Mouse (Mus musculus) lung, postnatal 25 days (tissue): ENCODE results near the gene Bloc1s5.
"Not testable (repeated sequence)": the region's sequence is repeated elsewhere in the genome, so short reads cannot be mapped to it uniquely, and the experiment has no call there.

Experiments used
- DNase-seq: peaks from one replicate; pipeline ENCODE4 v3.0.0; 2022; ENCODE audit warnings: low spot score

Gene Bloc1s5

DNA sequence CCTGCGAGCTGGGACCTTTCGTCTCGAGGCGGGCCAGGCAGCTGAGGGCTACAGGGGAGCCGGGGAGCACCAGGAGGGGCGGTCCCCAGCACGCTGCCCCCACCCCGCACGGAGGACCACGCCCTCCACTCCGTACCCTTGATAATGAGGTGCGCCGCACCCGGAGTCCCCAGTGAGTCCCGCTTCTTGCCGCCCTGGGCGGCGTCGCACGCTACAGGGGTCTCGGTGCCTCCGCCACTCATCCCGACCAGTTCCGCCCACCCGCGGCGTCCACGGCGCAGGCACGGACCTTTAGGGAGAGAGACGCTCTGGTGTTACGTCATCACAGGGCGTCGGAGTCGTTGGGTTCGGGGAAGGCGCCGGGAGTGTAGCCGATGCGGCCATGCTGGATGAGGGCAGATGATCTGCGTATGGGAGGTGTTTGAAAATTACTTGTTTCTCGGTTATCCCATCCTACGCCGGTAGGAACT is at the start of gene Bloc1s5:
Gene Bloc1s5, minus strand, starts transcription at position 310 of the 470 bp plus-strand sequence.
- peak; percentile 92 for DNase-seq

DNA sequence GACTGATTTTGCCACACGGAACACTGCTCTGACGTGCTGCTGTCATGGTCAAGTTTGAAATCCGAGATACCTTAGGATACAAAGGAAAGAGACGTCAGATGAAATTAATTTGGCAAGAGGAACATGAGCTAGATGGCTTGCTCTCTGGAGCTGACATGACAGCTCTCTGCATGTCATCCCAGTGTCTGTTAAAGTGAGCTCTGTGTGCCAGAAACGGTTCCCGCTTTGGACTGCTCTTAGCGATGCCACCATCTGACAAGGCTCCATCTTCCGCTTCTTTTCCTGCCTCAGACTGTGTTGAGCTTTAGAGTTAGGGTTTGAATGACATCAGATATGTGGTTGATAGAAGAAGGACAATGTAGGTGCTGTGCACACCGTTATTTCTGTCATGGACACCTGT is 37.4 kb upstream of the Bloc1s5 start:
- DNase-seq = no peak

DNA sequence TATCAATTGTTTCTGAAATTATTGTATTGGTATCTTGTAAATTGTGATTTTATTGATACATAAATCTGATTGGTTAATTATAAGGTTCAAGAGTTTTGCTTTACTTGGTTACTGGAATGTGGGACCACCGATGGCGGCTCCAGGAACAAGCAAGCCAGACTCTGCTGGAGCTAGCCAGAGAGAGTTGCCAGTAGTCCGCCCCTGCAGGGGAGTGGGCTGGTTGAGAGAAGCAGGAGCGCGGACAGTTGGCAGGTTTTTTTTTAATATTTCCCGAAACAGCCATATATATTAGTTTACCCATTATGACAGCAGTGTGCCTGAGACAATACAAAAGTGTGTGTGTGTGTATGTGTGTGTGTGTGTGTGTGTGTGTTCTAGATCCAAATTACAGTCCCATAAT is 36.5 kb upstream of the Bloc1s5 start:
- DNase-seq = not testable (repeated sequence)

DNA sequence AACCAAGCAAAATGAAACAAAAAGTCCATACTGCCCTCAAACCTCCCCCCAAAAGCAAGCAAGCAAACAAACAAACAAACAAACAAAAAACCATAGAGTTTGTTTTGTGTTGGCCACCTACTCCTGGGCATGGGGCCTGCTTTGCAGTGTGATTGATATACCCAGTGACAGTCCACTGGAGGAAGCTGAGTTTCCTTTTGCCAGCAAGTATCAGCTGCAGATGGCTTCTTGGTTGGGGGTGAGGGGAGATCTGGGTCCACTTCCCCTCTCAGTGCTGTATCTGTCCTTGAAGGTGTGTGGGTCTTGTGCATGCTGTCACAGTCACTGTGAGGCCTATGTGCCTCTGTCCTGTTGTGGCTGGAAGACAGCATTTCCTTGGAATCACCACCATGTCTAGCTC is 35.1 kb upstream of the Bloc1s5 start:
- no peak for DNase-seq

DNA sequence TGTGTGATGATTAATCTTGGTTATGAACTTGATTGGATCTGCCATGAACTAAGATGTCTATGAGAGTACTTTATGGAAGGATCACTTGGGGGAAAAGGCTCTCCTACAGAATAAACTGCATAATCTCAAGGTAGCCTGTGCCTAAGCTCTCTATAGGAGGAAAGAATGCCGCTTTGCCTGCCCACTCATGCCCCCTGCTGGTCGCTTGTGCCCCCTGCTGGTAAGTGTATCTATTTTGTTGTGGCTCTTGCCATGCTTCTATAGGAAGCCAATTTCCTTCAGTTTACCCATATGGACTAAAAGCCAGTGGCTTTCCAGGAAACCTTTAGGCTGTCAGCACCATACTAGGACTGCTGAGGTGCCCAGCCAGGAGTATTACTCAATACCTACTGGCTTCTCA is 33.6 kb upstream of the Bloc1s5 start:
- DNase-seq = peak; percentile 29

DNA sequence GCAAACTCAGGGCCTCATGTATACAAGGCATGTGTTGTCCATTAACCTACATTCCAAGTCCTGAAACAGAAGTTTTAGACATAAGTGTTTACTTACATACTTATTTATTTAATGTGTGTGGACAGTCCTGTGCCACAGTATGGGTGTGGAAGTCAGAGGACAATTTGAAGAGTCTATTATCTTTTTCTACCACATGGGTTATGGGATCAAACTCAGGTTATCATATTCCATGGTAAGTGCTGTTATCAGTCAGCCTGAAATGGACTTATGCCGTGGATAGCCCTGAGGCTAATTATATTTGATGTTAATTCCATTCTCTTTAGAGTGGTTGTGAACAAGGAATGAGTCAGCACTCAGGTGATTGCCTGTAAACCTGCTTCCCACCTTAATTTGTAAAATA is 29.8 kb upstream of the Bloc1s5 start:
- DNase-seq = no peak

DNA sequence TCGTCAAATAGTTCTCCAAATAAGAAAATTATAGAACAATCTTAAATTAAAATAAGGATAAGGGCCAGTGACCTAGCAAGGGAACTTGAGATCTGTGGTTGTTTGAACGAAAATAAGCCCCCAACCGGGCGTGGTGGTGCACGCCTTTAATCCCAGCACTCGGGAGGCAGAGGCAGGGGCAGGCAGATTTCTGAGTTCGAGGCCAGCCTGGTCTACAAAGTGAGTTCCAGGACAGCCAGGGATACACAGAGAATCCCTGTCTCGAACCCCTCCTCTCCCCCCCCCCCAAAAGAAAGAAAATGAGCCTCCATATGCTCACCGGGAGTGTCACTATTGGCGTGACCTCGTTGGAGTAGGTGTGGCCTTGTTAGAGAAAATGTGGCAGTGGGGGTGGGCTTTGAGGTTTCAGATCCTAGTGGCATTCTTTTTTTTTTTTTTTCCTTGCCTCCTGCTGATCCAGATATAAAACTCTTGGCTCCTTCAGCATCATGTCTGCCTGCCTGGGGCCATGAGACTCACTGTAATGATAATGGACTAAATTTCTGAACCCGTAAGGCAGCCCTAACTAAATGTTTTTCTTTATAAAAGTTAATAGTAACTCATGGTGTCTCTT is 24.7 kb upstream of the Bloc1s5 start:
- no peak for DNase-seq

DNA sequence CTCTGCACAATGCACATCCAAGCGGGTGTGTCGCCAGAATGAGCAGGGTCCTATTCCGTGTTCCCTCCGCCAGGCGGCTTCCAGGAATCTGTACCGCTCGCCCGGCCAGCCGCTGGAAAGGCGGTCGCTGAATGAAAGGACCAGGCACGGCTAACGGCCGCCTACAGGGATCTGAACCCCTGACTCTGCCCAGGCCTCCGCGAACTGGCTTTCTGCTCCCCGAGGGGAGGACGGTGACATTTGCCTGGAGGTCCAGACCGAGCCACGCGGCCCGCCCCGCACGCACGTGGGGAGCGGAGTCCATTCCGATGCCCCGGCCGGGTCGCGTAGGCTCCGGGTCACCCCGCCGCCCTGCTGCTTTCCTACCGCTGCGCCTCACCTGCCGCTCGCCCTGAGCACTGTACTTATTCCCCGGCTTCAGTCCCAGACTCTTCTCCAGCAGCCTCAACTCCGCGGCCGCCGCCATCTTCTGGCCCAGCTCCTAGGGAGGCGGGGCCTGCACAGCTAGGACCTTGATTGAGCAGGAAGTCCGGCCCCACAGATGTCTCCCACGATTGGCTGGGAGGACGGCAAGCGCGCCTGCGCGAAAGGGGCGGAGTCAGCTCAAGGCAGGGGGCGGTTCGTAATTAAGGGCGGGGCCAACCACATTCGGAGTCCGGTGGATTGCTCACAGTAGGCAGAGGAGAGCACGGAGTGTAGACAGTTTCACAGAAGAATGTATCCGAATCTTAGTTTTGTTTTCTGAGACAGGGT is 23.8 kb upstream of the Bloc1s5 start, which contains the start of gene Eef1e1:
Gene Eef1e1, minus strand, starts transcription at position 531 of the 753 bp plus-strand sequence.
- peak; percentile 97 for DNase-seq

DNA sequence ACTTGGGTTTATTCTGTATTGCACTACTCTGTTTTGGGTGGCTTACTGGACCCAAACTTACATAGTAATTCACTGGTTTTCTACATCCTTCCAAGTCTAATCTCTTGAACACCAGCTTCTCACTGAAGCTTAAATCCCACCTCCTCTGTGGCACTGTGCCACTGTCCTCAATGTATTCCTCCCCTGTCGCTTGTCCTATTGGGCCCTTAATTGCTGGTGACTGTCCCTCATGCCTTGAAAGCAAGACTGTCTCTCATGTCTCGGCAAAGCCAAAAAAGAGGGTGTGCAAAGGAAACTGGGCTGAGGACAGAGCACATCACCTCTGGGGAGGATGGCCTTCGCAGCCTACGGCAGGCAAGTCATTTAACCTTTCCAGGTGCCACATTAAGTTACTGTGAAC is 23.0 kb upstream of the Bloc1s5 start:
- no peak for DNase-seq

DNA sequence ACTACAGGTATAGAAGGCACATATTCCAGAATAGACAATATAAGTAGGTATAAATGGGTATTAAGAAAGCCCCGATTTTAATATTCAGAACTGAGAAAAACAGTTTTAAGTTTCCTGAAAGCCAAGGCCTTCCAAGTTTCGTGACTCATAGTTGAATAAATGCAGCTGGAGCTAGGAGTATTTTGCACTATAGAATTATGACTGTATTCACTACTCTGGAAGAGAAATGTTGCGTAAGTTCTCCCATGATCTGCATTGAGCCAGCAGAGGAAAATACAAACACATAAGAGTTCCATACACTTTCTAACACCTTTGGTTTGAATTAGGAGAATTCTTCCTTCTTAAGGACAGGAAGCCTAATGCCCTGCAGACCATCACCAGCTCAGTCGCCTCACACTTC is 15.4 kb upstream of the Bloc1s5 start:
- DNase-seq = no peak

DNA sequence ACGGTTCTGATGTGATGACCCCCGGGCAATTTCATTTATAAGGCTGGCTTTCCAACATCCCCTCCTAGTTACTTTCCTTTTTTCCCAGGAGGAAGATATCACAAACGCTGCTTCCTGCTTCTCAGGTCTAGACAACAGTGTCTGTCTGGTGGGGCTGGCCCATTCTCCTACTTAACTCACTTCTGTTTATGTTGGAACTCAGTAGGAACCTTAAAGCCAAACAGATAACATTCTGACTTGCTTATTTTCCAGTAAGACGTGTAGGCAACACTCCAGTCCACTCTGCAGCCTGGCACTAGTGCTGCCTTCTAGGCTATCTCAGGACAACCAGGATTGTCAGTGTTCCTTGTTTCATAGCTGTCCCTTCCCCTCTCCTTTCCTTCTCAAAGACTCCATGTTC is 14.2 kb upstream of the Bloc1s5 start:
- DNase-seq = peak; percentile 48

DNA sequence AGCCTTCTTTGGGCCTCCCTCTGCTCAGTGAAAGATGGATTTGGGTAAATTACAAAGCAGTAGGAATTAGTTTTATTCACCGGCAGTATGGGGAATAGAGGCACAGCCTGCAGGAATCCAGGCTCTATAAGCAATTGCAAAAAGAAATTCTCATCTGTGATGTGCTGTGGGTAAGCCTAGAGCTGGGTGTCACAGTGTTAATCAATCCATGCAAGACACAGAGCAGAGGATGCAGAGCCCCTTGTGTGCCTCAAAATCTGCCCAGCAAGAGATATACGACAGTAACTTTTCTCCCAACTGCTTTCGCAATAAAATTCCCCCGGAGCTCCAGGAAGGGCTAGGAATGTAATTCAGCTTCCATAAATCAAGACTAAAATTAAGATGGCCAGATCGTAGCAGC is 6.5 kb upstream of the Bloc1s5 start:
- DNase-seq = no peak

DNA sequence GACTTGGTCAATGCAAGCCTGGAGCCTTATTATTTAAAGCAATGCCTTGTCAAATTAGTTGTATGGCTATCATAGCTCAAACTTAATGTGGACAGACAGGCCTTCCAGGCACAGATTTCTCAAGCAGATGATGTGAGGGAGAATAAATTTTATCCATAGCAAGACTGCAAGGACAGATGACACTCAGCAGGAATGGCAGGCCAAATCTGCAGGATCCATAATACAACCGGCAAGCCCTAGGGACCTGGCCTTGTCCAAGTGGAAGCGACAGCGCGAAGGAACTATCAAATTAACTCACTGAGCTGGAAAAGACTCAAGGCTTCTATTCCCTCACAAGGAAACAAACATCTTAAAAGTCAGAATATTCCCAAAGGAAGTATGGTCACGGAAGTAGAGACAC is 6.1 kb upstream of the Bloc1s5 start:
- no peak for DNase-seq

DNA sequence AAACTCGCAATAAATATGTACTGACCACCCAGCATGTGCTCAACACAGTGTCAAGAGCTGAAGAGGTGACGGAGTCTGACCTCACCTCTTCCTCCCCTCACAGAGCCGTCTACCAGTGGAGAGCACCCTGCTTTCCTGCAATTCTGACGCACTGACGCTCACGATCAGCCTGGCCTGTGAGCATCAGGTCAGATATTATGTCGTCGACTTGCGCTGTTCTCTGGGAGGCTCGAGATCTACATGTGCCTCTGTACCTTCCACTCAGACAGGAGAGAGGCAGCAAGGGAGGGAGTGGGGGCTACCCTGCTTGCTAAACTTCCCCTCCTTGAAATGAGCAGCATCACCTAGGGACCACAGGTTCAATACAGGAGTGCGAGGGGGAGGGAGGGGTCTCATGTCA is 3.8 kb upstream of the Bloc1s5 start:
- no peak for DNase-seq

DNA sequence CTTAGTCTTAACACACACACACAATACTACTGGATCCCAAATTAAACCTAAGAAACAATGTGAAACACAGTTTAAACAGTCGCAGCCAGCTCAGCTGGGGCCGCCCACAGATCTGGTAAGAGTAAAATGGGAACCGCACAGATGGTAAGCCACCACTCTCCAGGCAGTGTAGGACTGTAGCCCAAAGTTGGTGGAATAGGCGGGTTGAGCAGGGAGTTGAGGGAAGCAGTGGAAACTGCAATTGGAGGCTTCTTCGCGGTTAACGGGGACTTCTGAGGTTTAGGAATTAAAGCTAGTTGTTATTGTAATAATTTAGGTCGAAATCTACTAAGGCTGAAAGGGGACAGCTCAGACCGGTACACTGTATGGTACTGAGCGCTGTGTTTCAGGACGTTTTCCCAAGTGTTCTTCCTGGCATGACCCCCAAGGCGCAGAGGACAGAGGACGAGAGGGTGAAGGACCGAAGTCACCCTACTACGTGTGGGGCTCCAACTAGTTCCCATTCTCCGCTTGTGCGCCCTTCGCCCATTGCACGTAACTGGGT is 581 bp downstream of the Bloc1s5 start:
- DNase-seq = no peak

DNA sequence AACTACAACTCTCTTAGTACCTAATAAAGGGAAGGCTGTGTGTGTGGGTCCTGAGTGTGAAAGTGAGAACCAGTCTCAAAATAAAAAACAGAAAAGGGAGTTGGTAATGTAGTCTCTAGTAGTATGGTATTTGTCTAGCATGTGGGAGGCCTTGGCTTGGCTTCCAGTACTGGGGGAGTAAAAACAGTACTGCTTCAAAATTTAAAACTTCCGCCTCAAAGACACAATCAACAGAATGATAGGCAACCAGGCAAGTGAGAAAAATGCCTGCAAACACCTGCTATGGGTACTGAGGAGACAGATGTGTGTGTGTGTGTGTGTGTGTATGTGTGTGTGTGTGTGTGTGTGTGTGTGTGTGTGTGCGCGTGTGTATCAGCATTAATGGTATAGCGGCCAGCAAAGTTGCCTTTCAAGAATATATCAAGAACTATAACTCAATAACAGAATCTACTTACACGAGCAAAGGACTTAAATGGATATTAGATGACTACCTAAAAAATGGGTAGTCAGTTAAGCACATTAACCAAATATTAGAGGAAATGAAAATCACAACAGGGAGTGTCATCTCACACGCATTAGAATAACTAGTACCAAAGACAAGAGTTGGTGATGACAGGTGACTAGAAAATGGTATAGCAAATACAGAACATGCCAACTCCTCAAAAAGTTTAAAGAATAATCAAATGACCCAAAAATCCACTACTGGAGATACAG is 1.5 kb downstream of the Bloc1s5 start:
- DNase-seq = no peak

DNA sequence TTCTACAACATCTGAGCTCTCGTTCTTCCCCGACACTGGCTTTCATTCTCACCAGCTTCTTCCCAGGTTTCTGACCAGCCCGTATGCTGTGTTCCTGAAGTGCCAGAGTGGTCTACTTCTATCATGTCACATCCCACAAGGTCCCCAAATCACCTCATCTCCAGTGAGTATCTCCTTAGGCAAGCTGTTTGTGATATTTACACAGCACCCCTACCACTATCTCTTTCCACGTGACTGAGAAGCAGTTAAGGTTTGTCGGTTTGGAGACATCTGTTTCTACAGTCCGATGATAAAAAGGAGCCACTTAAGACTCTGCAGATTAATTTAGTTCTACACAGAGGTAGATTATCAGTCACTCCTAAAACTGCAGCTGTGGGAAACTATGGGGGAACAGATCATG is 2.4 kb downstream of the Bloc1s5 start:
- DNase-seq = no peak

DNA sequence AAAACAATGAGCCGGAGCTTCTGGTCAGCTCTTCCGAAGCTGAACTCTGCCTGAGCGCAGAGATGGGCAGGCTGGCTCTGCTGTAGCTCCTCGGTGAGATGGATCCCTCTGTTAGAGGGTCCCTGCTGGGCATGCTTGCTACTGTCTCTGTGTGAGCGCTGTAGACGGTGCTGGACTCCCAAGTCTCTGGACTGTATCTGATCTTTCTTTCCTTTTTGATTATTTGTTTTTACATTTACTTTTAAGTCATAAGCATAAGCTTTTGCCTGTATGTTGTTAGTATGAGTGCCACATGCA is 8.7 kb downstream of the Bloc1s5 start:
- DNase-seq = no peak

DNA sequence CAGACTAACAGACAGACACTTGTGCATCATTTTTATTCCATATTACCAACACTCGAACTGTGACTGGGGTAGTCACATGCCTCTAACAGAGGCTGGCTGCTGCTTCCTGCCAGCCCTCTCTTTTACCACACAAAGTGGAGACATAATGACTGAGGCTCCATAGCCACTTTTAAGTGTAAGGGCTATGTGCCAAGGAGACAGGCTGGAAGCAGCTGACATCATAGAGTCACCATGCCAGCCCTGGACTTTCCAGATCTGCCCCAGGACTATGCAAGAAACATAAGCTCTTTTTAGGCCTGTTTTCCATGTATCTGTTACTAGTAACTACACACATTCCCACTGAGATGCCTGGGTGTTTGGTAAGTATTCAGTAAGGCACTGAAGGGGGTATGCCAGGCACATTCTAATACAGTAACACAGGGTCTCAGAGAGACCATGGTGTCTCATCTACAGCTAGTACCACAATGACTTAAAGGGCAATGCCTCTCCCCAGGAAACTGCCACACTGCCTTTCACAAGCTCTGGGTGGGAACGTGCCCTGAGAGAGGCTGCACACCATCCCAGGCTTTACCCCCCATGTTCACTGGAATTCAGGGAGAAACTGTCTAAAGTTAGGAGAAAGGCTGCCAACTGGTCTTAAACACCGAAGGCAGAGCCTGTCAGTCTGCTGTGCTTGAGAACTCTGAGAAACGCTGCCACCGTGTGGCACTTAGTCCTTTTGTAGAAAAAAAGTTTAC is 9.2 kb downstream of the Bloc1s5 start:
- peak; percentile 36 for DNase-seq

DNA sequence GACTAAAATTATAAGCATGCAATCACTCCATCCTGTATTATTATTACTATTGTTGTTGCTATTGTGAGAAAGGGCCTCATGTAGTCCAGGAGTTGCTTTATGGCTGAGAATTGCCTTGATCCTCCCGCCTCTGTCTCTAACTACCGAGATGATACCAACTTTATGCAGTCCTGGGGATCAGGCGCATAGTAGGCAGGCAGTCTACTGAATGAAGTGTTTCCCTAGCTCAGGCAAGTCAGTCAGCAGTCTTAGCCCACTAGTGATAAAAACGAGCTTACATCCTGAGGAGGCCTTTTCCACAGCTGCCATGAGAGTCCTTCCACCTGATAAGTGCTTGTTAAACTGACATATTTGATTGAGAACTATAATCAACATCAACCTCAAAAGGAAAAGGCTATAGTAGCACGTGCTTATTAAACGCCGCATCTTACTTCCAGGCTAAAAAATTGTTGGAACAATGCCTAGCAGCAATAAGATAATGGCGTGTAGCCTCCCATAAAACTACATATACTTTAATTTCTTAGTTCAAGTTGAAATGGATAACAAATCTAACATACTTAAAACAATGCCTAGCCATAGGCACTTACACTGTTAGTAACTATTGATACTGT is 10.5 kb downstream of the Bloc1s5 start:
- DNase-seq = no peak

DNA sequence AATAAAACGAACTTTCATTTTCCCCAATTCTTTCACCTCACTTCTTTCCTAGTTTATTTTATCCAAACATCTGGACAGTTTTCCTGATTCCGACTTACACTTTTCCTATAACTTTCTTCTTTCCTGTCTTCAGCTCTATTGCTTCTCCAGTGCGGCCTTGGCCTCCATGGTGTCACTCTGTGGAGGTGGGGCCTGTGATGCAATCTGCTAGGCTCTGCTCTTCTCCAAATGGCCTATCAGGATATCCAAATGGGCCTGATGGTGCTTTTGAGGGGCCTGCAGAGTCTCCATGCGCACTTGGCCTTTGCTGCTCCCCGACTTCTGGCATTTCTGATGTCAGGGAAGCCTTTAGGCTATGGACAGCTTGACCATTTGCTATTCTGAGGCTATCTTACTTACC is 11.6 kb downstream of the Bloc1s5 start:
- no peak for DNase-seq
